In the genomic region with DNA sequence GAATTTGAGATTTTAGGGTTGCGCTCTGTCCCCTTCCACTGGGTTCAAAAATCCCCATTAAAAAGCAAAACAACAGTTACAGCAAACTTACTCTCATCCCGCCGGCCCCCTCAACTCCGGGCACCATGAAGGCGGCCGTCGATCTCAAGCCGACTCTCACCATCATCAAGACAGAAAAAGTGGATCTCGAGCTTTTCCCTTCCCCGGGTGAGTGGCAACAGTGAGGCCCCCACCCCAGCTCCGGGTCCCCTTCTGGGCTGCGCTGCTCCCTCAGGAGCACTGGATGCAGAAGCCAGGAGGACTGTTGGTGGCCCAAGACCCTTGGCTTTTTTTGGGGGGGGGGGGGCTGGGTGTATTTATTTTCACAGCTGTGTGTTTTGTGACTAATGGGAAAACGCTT, we compare ENCODE assay signal across 8 mouse cellular contexts.
DNase-seq lines count a peak whose midpoint lies in the region; ATAC-seq lines count a peak whose summit lies in the region.

No protein-coding gene starts in this region.

- H3K27me3 ChIP-seq in heart, embryonic 10.5 days (ENCODE audit: insufficient read depth, poor library complexity, severe bottlenecking), result peaks cover 27% of the 10 kb centered on the region; the same call in 1 of the 2 replicates
- peaks cover 94% of the 10 kb centered on the region for H3K27me3 ChIP-seq in forebrain, embryonic 13.5 days
- peaks cover 44% of the 10 kb centered on the region for H3K27me3 ChIP-seq in liver, embryonic 15.5 days

- peak overlapping the region; percentile 74 for H3K4me3 ChIP-seq in heart, embryonic 10.5 days
- H3K4me3 ChIP-seq in forebrain, embryonic 13.5 days, result peak overlapping the region; percentile 58
- peak overlapping the region; percentile 71 for H3K4me3 ChIP-seq in liver, embryonic 15.5 days (replicated peaks)

- no peak for DNase-seq in heart, embryonic 10.5 days (ENCODE audit: low spot score)
- DNase-seq in heart, adult 18-20 months, result no peak
- DNase-seq in left cerebral cortex, postnatal 25 days (ENCODE audit: low spot score in 2 of 2), result no peak
- DNase-seq in adrenal gland, adult 2 months, result no peak
- DNase-seq in right cerebral cortex, postnatal 10 days (ENCODE audit: low spot score in 2 of 2), result no peak

- H3K27ac ChIP-seq in heart, embryonic 10.5 days, result peak overlapping the region; percentile 90
- no peak overlapping the region for H3K27ac ChIP-seq in forebrain, embryonic 13.5 days
- peak overlapping the region; percentile 48 for H3K27ac ChIP-seq in liver, embryonic 15.5 days (replicated peaks)

- intact Hi-C loops in left cerebral cortex, postnatal 25 days (cut with DNase I), result loop anchor here (5.0 kb wide), 2 partner anchors 104 to 246 kb away; no protein-coding TSS in a partner anchor

- H3K9me3 ChIP-seq in heart, embryonic 10.5 days, result no peaks in the 10 kb centered on the region
- no peaks in the 10 kb centered on the region for H3K9me3 ChIP-seq in forebrain, embryonic 13.5 days (replicated peaks)
- no peaks in the 10 kb centered on the region for H3K9me3 ChIP-seq in liver, embryonic 15.5 days (replicated peaks)

- WGBS in heart, embryonic 10.5 days, result under 1% methylated on average over 13 of the region's 13 CpGs
- WGBS in forebrain, embryonic 13.5 days, result 0% methylated on average over 13 of the region's 13 CpGs
- 2% methylated on average over 13 of the region's 13 CpGs for WGBS in liver, embryonic 15.5 days (ENCODE audit: insufficient replicate concordance)

- H3K4me1 ChIP-seq in heart, embryonic 10.5 days, result peaks cover 33% of the 10 kb centered on the region
- peaks cover 25% of the 10 kb centered on the region for H3K4me1 ChIP-seq in forebrain, embryonic 13.5 days
- peaks cover 22% of the 10 kb centered on the region for H3K4me1 ChIP-seq in liver, embryonic 15.5 days (replicated peaks)

- peak overlapping the region; percentile 89 for H3K4me2 ChIP-seq in forebrain, embryonic 13.5 days
- H3K4me2 ChIP-seq in liver, embryonic 15.5 days, result peak overlapping the region; percentile 94

- ATAC-seq in CD4-positive, CD25-positive, alpha-beta regulatory T cell, adult 4 months, result peak; percentile 4
- ATAC-seq in forebrain, embryonic 13.5 days, result peak; percentile 60
- no peak; the same call in 1 of the 2 replicates for ATAC-seq in liver, embryonic 15.5 days (ENCODE audit: insufficient read depth)

- no peaks in the 10 kb centered on the region; the same call in 1 of the 2 replicates for H3K36me3 ChIP-seq in heart, embryonic 10.5 days
- no peaks in the 10 kb centered on the region for H3K36me3 ChIP-seq in forebrain, embryonic 13.5 days (ENCODE audit: poor library complexity, severe bottlenecking)
- H3K36me3 ChIP-seq in liver, embryonic 15.5 days (replicated peaks), result no peaks in the 10 kb centered on the region

- peak overlapping the region; percentile 60 for H3K9ac ChIP-seq in forebrain, embryonic 13.5 days
- H3K9ac ChIP-seq in liver, embryonic 15.5 days, result peak overlapping the region; percentile 67
